Mouse (Mus musculus): ENCODE data around the gene Fam78b. TPM values are rescaled to one million over a fixed set of nuclear protein-coding genes. Genes with fewer than 3 reads are reported as not detected.

The Fam78b gene
- polyA plus RNA-seq (2014; fragmentation: Nextera tagmentation; extraction: Ambion mirVana): 12.8 and 16.7 TPM in 2 replicates

DNA sequence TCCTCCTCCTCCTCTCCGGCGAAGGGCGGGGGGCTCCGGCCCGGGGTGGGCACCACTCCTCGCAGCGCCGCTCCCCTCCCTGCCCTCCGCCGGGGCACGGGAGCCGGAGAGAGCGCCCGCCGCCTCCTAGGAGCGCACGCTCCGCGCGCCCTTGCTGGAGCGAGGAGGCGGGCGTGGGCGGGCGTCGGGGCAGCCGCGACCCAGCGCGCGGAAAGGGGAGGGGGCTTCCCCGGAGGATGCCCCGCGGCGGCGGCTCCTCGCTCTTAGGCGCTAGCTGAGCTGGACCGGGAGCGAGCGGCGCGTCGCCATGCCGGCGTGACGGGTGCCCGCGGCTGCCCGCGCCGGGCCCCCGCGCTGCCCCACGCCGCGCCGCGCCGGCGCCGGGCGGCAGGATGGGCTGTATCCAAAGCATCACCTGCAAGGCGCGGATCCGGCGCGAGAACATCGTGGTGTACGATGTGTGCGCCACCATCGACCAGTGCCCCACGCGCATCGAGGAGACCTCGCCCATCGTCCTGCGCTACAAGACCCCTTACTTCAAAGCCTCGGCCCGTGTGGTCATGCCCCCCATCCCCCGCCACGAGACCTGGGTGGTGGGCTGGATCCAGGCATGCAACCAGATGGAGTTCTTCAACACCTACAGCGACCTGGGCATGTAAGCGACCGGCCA lies at the start of gene Fam78b:
TSS of gene Fam78b (plus strand) at position 244 of the 670 bp plus-strand sequence.
- DNase-seq (peak; percentile 83), ATAC-seq (ENCODE audit: low FRiP score, low TSS enrichment) (peak; percentile 78)
- Histone ChIP-seq H3K4me3 (replicated peaks; ENCODE audit: low read depth, low read length) (peak within 1 kb of the TSS; percentile 81), H3K9ac (replicated peaks; ENCODE audit: low read length) (peak within 1 kb of the TSS; percentile 91), H3K4me1 (ENCODE audit: control insufficient read depth, insufficient read depth, low read length) (peaks cover 19% of the 10 kb centered on the region), H3K27ac (replicated peaks; ENCODE audit: low read depth, low read length) (peak within 1 kb of the TSS; percentile 97), H3K9me3 (ENCODE audit: control insufficient read depth, low read length) (no peaks in the 10 kb centered on the region), H3K36me3 (ENCODE audit: control insufficient read depth, insufficient read depth, low read length) (no peaks in the 10 kb centered on the region), H3K4me2 (ENCODE audit: low read length) (peak within 1 kb of the TSS; percentile 77), H3K27me3 (ENCODE audit: control insufficient read depth, insufficient read depth, low read length) (no peaks in the 10 kb centered on the region)
- WGBS: under 1% methylated on average over 83 of the region's 85 CpGs

DNA sequence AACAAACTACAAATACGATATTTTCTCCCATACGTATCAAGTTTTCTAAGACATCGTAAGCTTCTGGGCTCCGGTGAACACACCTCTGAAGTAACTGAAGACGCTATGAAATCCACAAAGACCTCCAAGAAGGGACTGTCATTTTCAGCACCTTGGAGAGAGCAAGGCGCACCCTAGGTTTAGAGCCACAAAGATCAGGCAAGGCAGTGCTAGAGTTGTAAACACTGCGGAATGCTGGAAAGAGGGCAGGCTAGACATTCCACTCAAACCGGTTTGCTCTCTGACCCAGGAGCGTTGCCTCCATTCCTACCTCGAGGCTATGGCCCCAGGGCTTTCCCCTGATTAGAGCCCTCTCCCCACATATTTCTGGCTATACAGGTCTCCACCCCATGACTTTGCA lies 36.7 kb upstream of the Fam78b start:
- H3K27ac ChIP-seq (replicated peaks; ENCODE audit: low read depth, low read length): no peak overlapping the region
- no peak overlapping the region for H3K4me3 ChIP-seq (replicated peaks; ENCODE audit: low read depth, low read length)
- H3K9me3 ChIP-seq (ENCODE audit: control insufficient read depth, low read length): no peaks in the 10 kb centered on the region
- H3K27me3 ChIP-seq (ENCODE audit: control insufficient read depth, insufficient read depth, low read length): no peaks in the 10 kb centered on the region
- DNase-seq: peak; percentile 40
- ATAC-seq (ENCODE audit: low FRiP score, low TSS enrichment): no peak
- no peak overlapping the region for H3K9ac ChIP-seq (replicated peaks; ENCODE audit: low read length)
- WGBS: 38% methylated on average over 10 of the region's 10 CpGs
- no peak overlapping the region for H3K4me2 ChIP-seq (ENCODE audit: low read length)
- no peaks in the 10 kb centered on the region for H3K36me3 ChIP-seq (ENCODE audit: control insufficient read depth, insufficient read depth, low read length)
- no peaks in the 10 kb centered on the region for H3K4me1 ChIP-seq (ENCODE audit: control insufficient read depth, insufficient read depth, low read length)

DNA sequence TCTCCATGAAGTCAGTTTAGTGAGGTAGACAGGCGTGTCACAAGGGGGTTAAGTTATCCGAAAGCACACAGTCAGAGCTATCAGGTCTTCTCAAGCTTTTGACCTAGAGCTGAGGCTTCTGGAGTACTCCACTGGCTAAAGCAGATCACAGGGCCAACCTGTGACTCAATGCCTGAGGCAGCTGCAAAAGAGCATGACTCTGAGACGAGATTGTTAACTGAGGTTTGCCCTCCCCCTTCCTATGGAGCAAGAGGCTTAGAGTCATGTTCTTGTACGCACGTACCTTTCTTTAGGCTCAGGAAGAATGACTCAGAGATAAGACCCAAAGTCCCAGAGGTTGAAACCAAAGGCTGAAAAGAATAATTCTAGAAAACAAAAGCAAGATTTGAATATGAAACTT lies 32.9 kb upstream of the Fam78b start:
- no peak overlapping the region for H3K27ac ChIP-seq (replicated peaks; ENCODE audit: low read depth, low read length)
- H3K4me3 ChIP-seq (replicated peaks; ENCODE audit: low read depth, low read length): no peak overlapping the region
- H3K4me2 ChIP-seq (ENCODE audit: low read length): no peak overlapping the region
- DNase-seq (no peak), ATAC-seq (ENCODE audit: low FRiP score, low TSS enrichment) (no peak)
- no peaks in the 10 kb centered on the region for H3K4me1 ChIP-seq (ENCODE audit: control insufficient read depth, insufficient read depth, low read length)
- WGBS: 78% methylated on average over 5 of the region's 5 CpGs
- no peaks in the 10 kb centered on the region for H3K9me3 ChIP-seq (ENCODE audit: control insufficient read depth, low read length)
- H3K27me3 ChIP-seq (ENCODE audit: control insufficient read depth, insufficient read depth, low read length): no peaks in the 10 kb centered on the region
- no peaks in the 10 kb centered on the region for H3K36me3 ChIP-seq (ENCODE audit: control insufficient read depth, insufficient read depth, low read length)
- no peak overlapping the region for H3K9ac ChIP-seq (replicated peaks; ENCODE audit: low read length)

DNA sequence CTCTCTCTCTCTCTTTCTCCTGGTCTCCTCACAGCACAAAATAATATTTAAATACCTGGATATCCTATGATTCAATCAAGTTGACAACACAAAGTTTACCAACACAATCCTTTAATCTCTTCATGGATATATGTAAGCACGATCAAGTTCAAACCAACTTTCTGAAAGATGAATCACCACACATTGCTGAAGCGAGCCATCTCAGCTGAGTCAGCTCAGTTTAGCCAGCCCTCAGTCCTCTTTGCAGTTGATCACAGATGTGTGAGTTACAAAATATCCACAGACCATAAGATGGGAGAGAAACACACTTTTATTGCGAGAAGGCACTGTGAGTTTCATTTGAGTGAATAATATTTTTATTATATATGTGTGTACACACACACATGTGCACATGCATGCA lies 27.5 kb upstream of the Fam78b start:
- Histone ChIP-seq H3K9me3 (ENCODE audit: control insufficient read depth, low read length) (no peaks in the 10 kb centered on the region), H3K27ac (replicated peaks; ENCODE audit: low read depth, low read length) (no peak overlapping the region), H3K4me2 (ENCODE audit: low read length) (no peak overlapping the region), H3K36me3 (ENCODE audit: control insufficient read depth, insufficient read depth, low read length) (no peaks in the 10 kb centered on the region), H3K27me3 (ENCODE audit: control insufficient read depth, insufficient read depth, low read length) (no peaks in the 10 kb centered on the region), H3K4me3 (replicated peaks; ENCODE audit: low read depth, low read length) (no peak overlapping the region), H3K9ac (replicated peaks; ENCODE audit: low read length) (no peak overlapping the region), H3K4me1 (ENCODE audit: control insufficient read depth, insufficient read depth, low read length) (no peaks in the 10 kb centered on the region)
- ATAC-seq (ENCODE audit: low FRiP score, low TSS enrichment) (no peak), DNase-seq (no peak)
- WGBS: 95% methylated on average over 3 of the region's 3 CpGs

DNA sequence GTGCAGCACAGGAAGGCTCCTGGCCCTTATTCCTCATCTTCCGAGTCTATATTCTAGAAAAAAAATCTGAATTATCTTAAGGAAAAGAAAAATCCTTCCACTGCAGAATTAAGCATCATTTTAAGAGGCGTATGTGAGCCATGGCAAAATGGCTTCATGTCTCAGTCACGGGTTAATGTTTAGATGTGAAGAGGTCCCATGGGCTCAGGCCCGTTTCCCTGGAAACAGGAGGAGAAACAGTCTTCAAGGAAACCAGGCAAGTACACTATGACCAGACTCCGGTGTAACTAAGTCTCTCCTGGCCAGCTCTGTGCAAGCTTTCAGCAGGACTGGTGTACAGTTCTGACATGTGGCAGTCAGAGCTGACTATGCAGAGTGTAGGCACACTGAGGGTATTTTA lies 22.6 kb upstream of the Fam78b start:
- no peak overlapping the region for H3K4me3 ChIP-seq (replicated peaks; ENCODE audit: low read depth, low read length)
- no peaks in the 10 kb centered on the region for H3K9me3 ChIP-seq (ENCODE audit: control insufficient read depth, low read length)
- DNase-seq (peak; percentile 66), ATAC-seq (ENCODE audit: low FRiP score, low TSS enrichment) (no peak)
- H3K9ac ChIP-seq (replicated peaks; ENCODE audit: low read length): no peak overlapping the region
- 64% methylated on average over 5 of the region's 5 CpGs for WGBS
- H3K27ac ChIP-seq (replicated peaks; ENCODE audit: low read depth, low read length): no peak overlapping the region
- H3K4me1 ChIP-seq (ENCODE audit: control insufficient read depth, insufficient read depth, low read length): no peaks in the 10 kb centered on the region
- no peak overlapping the region for H3K4me2 ChIP-seq (ENCODE audit: low read length)
- H3K36me3 ChIP-seq (ENCODE audit: control insufficient read depth, insufficient read depth, low read length): no peaks in the 10 kb centered on the region
- no peaks in the 10 kb centered on the region for H3K27me3 ChIP-seq (ENCODE audit: control insufficient read depth, insufficient read depth, low read length)

DNA sequence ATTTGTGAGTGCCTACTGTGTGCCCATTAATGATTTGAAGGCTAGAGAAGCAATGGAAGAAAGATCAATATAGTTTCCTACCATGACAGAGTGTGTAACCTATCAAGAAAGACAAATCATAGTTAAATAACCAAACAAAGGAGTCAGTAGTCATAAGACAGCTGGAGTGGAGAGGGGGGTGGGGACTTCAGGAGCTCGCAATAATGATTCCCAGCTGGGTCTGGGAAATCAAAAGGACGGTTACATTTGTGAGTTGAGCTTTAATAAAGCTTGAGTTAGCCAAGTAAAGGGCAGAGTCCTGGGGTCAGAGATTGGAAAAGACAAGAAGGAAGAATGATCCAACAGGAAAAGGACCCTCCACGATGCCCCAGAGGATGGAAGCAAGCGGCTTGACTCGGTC lies 7.0 kb upstream of the Fam78b start:
- Histone ChIP-seq H3K9ac (replicated peaks; ENCODE audit: low read length) (no peak overlapping the region), H3K27ac (replicated peaks; ENCODE audit: low read depth, low read length) (no peak overlapping the region), H3K4me3 (replicated peaks; ENCODE audit: low read depth, low read length) (no peak overlapping the region), H3K27me3 (ENCODE audit: control insufficient read depth, insufficient read depth, low read length) (no peaks in the 10 kb centered on the region), H3K9me3 (ENCODE audit: control insufficient read depth, low read length) (no peaks in the 10 kb centered on the region), H3K4me2 (ENCODE audit: low read length) (no peak overlapping the region), H3K36me3 (ENCODE audit: control insufficient read depth, insufficient read depth, low read length) (no peaks in the 10 kb centered on the region), H3K4me1 (ENCODE audit: control insufficient read depth, insufficient read depth, low read length) (no peaks in the 10 kb centered on the region)
- DNase-seq: no peak
- no peak for ATAC-seq (ENCODE audit: low FRiP score, low TSS enrichment)
- 77% methylated on average over 5 of the region's 5 CpGs for WGBS

DNA sequence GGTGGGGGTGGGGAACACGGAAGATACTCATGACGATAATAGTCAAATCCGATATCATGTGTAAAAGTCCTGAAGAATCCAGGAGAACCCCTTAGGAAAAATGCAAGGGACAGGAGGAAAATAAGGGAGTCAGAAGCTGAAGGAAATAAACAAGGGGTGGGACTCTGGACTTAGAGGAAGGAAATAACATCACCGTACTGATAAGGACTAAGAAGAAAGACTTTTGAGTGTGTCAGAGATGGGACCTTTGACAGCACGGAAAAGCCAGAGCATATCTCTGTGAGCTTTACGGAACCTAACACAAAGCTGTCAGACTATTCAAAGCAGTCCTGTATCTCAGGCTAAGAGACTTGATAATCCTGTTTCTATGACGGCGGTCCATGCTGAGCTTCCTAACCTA lies 5.0 kb upstream of the Fam78b start:
- no peak overlapping the region for H3K4me3 ChIP-seq (replicated peaks; ENCODE audit: low read depth, low read length)
- H3K4me1 ChIP-seq (ENCODE audit: control insufficient read depth, insufficient read depth, low read length): peaks cover 7% of the 10 kb centered on the region
- no peak overlapping the region for H3K4me2 ChIP-seq (ENCODE audit: low read length)
- DNase-seq (no peak), ATAC-seq (ENCODE audit: low FRiP score, low TSS enrichment) (no peak)
- H3K27ac ChIP-seq (replicated peaks; ENCODE audit: low read depth, low read length): no peak overlapping the region
- WGBS: 89% methylated on average over 8 of the region's 8 CpGs
- no peak overlapping the region for H3K9ac ChIP-seq (replicated peaks; ENCODE audit: low read length)
- no peaks in the 10 kb centered on the region for H3K9me3 ChIP-seq (ENCODE audit: control insufficient read depth, low read length)
- no peaks in the 10 kb centered on the region for H3K36me3 ChIP-seq (ENCODE audit: control insufficient read depth, insufficient read depth, low read length)
- no peaks in the 10 kb centered on the region for H3K27me3 ChIP-seq (ENCODE audit: control insufficient read depth, insufficient read depth, low read length)

DNA sequence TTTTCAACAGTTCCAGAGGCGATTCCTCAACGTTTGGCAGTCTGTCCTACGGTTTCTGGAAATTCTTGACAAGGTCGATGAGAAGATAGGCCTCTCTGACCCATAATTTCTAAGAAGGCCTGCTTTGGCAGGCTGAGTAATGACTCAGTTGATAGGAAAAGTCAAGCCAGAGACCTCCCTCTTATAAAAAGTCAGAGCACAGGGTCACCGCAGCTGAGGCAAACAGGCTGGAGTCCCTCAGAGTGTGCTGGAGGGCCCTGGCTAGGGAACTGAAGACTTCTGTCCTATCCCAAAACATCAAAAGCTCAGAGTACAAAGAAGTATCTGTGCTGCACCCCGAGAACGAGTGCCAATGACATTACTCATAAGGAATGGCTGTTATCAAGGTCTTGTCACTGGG lies 4.4 kb upstream of the Fam78b start:
- Histone ChIP-seq H3K9ac (replicated peaks; ENCODE audit: low read length) (no peak overlapping the region), H3K36me3 (ENCODE audit: control insufficient read depth, insufficient read depth, low read length) (no peaks in the 10 kb centered on the region), H3K27me3 (ENCODE audit: control insufficient read depth, insufficient read depth, low read length) (no peaks in the 10 kb centered on the region), H3K9me3 (ENCODE audit: control insufficient read depth, low read length) (no peaks in the 10 kb centered on the region), H3K4me3 (replicated peaks; ENCODE audit: low read depth, low read length) (no peak overlapping the region), H3K4me1 (ENCODE audit: control insufficient read depth, insufficient read depth, low read length) (peaks cover 7% of the 10 kb centered on the region), H3K4me2 (ENCODE audit: low read length) (no peak overlapping the region), H3K27ac (replicated peaks; ENCODE audit: low read depth, low read length) (no peak overlapping the region)
- WGBS: 88% methylated on average over 7 of the region's 7 CpGs
- ATAC-seq (ENCODE audit: low FRiP score, low TSS enrichment) (no peak), DNase-seq (no peak)

DNA sequence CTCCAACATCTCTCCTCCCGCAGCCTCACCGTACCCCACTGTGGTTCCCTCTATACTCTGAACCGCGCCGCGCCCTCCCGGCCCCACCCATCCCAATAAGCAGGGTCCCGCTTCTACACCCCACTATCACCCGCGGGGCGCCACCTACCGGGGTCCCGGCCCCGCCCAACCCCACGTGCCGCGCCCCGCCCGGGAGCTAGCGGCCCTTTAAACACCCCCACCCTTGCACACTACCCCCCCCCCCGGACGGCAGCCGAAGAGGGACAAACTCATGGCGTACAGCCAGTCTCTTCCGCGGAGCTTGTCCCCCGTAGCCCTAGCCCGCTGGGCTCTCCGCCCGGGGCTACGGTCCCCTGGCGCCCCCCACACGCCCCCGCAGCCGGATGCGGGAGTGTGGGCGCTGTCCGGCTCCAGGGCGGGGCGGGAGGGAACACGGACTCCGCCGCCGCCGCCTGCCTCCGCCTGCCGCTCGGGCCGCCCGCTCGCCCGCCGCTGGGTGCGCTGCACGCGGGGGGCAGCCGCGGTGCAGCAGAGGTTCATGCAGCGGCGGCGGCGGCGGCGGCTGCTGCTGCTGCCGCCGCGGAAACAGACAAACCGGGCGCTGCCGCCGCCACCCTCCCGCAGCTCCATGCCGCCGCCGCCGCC lies 566 bp upstream of the Fam78b start:
- H3K36me3 ChIP-seq (ENCODE audit: control insufficient read depth, insufficient read depth, low read length): no peaks in the 10 kb centered on the region
- under 1% methylated on average over 75 of the region's 76 CpGs for WGBS

More for the DNA sequence above, 566 bp upstream of the Fam78b start:
- Histone ChIP-seq H3K9ac (replicated peaks; ENCODE audit: low read length) (peak overlapping the region; percentile 91), H3K4me3 (replicated peaks; ENCODE audit: low read depth, low read length) (peak overlapping the region; percentile 81), H3K27ac (replicated peaks; ENCODE audit: low read depth, low read length) (peak overlapping the region; percentile 97), H3K9me3 (ENCODE audit: control insufficient read depth, low read length) (no peaks in the 10 kb centered on the region), H3K4me1 (ENCODE audit: control insufficient read depth, insufficient read depth, low read length) (peaks cover 14% of the 10 kb centered on the region), H3K27me3 (ENCODE audit: control insufficient read depth, insufficient read depth, low read length) (no peaks in the 10 kb centered on the region), H3K4me2 (ENCODE audit: low read length) (peak overlapping the region; percentile 77)
- DNase-seq (peak; percentile 87), ATAC-seq (ENCODE audit: low FRiP score, low TSS enrichment) (peak; percentile 79)

Measured in midbrain, embryonic 14.5 days (tissue).